Mouse (Mus musculus) MEL (cell line): Measurements from ENCODE around the gene Hrh3. TPM values are rescaled to one million over a fixed set of nuclear protein-coding genes. Genes with fewer than 3 reads are reported as not detected.

Experiments used
- DNase-seq: peaks from one replicate; pipeline ENCODE4 v3.0.0; 2011; ENCODE audit warnings: low read depth, low spot score
- H3K27ac ChIP-seq: 2 replicates; pipeline ENCODE4 v1.5.1; 2012; ENCODE audit warnings: low read depth, mild to moderate bottlenecking, control low read depth, low read length, moderate library complexity; ENCODE audit not compliant: control insufficient read depth
- H3K27me3 ChIP-seq, 2 experiments: fragments of 150-350 bp in 1 of 2; sonication (generic) in 1 of 2; 2 replicates each; pipeline ENCODE4 v1.6.1; 2012; ENCODE audit warnings: low read length in 2 of 2, mild to moderate bottlenecking in 2 of 2, improper control_type of control experiment in 1 of 2, moderate library complexity in 1 of 2; ENCODE audit not compliant: insufficient read depth in 2 of 2, control insufficient read depth in 1 of 2
- H3K36me3 ChIP-seq, 2 experiments: 2 replicates each; pipeline ENCODE4 v1.6.1; 2012 to 2014; ENCODE audit warnings: low read length in 2 of 2, improper control_type of control experiment in 1 of 2, inconsistent platforms in 1 of 2, mild to moderate bottlenecking in 1 of 2; ENCODE audit not compliant: insufficient read depth in 2 of 2, control insufficient read depth in 1 of 2
- H3K4me1 ChIP-seq, 2 experiments: fragments of 150-350 bp in 1 of 2; sonication (generic) in 1 of 2; 2 replicates each; pipeline ENCODE4 v1.6.1; 2012; ENCODE audit warnings: low read length in 2 of 2, improper control_type of control experiment in 1 of 2, mild to moderate bottlenecking in 1 of 2; ENCODE audit not compliant: insufficient read depth in 2 of 2, control insufficient read depth in 1 of 2
- H3K4me3 ChIP-seq, 2 experiments: fragments of 150-350 bp in 1 of 2; sonication (generic) in 1 of 2; 2 replicates each; pipeline ENCODE4 v1.5.1; 2012; ENCODE audit warnings: low read depth in 2 of 2, low read length in 2 of 2, mild to moderate bottlenecking in 2 of 2, moderate library complexity in 2 of 2, control low read depth in 1 of 2, improper control_type of control experiment in 1 of 2; ENCODE audit not compliant: control insufficient read depth in 1 of 2, insufficient read depth in 1 of 2
- H3K79me2 ChIP-seq: 2 replicates; pipeline ENCODE4 v1.6.1; 2012; ENCODE audit warnings: mild to moderate bottlenecking, low read length, moderate library complexity; ENCODE audit not compliant: control insufficient read depth, poor library complexity, insufficient read depth
- H3K9ac ChIP-seq: 2 replicates; pipeline ENCODE4 v1.6.1; 2012; ENCODE audit warnings: low read depth, mild to moderate bottlenecking, control low read depth, low read length, moderate library complexity; ENCODE audit not compliant: control insufficient read depth, poor library complexity, severe bottlenecking
- H3K9me3 ChIP-seq: fragments of 150-350 bp; sonication (generic); replicated peaks from 2 replicates; pipeline ENCODE4 v1.6.1; 2012; ENCODE audit warnings: mild to moderate bottlenecking, low read length, improper control_type of control experiment, moderate library complexity; ENCODE audit not compliant: insufficient read depth
- BHLHE40 ChIP-seq: IDR thresholded peaks from 2 replicates; pipeline ENCODE4 v1.6.1; 2012; ENCODE audit warnings: low read depth, mild to moderate bottlenecking, inconsistent platforms, low read length, improper control_type of control experiment, borderline replicate concordance
- CHD2 ChIP-seq: IDR thresholded peaks from 2 replicates; pipeline ENCODE4 v1.6.1; 2011; ENCODE audit warnings: low read length, improper control_type of control experiment
- CTCF ChIP-seq, 3 experiments: IDR thresholded peaks in 2 of 3; conservative IDR thresholded peaks in 1 of 3; 2 replicates each; pipeline ENCODE4 v1.5.1; 2011 to 2012; ENCODE audit warnings: low read length in 3 of 3, low read depth in 2 of 3, mild to moderate bottlenecking in 2 of 3, improper control_type of control experiment in 1 of 3, inconsistent platforms in 1 of 3, mixed read lengths in 1 of 3, moderate library complexity in 1 of 3; ENCODE audit not compliant: control insufficient read depth in 1 of 3, insufficient read depth in 1 of 3, poor library complexity in 1 of 3, severe bottlenecking in 1 of 3
- ELF1 ChIP-seq: IDR thresholded peaks from 2 replicates; pipeline ENCODE4 v1.6.1; 2014; ENCODE audit warnings: low read depth, mild to moderate bottlenecking, inconsistent platforms, low read length, improper control_type of control experiment, moderate library complexity
- EP300 ChIP-seq, 2 experiments: IDR thresholded peaks; 2 replicates each; pipeline ENCODE4 v1.6.1; 2011; ENCODE audit warnings: improper control_type of control experiment in 2 of 2, low read length in 2 of 2, low read depth in 1 of 2, mild to moderate bottlenecking in 1 of 2
- ETS1 ChIP-seq: IDR thresholded peaks from 2 replicates; pipeline ENCODE4 v1.6.1; 2012; ENCODE audit warnings: low read depth, mild to moderate bottlenecking, inconsistent platforms, low read length, improper control_type of control experiment, moderate library complexity
- GABPA ChIP-seq: IDR thresholded peaks from 2 replicates; pipeline ENCODE4 v1.6.1; 2012; ENCODE audit warnings: low read depth, mild to moderate bottlenecking, inconsistent platforms, low read length, improper control_type of control experiment, moderate library complexity
- KAT2A ChIP-seq: conservative IDR thresholded peaks from 2 replicates; pipeline ENCODE4 v1.6.1; 2012; ENCODE audit warnings: low read depth, low read length, improper control_type of control experiment, inconsistent platforms
- MAFK ChIP-seq: IDR thresholded peaks from 2 replicates; pipeline ENCODE4 v1.6.1; 2011; ENCODE audit warnings: low read depth, mild to moderate bottlenecking, low read length, improper control_type of control experiment, borderline replicate concordance
- MAX ChIP-seq: IDR thresholded peaks from 2 replicates; pipeline ENCODE4 v1.6.1; 2011; ENCODE audit warnings: low read length, improper control_type of control experiment
- MAZ ChIP-seq: IDR thresholded peaks from 2 replicates; pipeline ENCODE4 v1.6.1; 2012; ENCODE audit warnings: low read depth, mild to moderate bottlenecking, inconsistent platforms, low read length, improper control_type of control experiment
- MEF2A ChIP-seq: IDR thresholded peaks from 2 replicates; pipeline ENCODE4 v1.6.1; 2014; ENCODE audit warnings: low read depth, mild to moderate bottlenecking, inconsistent platforms, low read length, improper control_type of control experiment; ENCODE audit not compliant: poor library complexity, insufficient replicate concordance, severe bottlenecking; ENCODE audit errors: extremely low read depth
- MYC ChIP-seq: IDR thresholded peaks from 2 replicates; pipeline ENCODE4 v1.6.1; 2011; ENCODE audit warnings: low read depth, mild to moderate bottlenecking, low read length, improper control_type of control experiment, moderate library complexity
- RAD21 ChIP-seq: IDR thresholded peaks from 2 replicates; pipeline ENCODE4 v1.6.1; 2011; ENCODE audit warnings: mild to moderate bottlenecking, low read depth, low read length, improper control_type of control experiment
- SMC3 ChIP-seq: IDR thresholded peaks from 2 replicates; pipeline ENCODE4 v1.6.1; 2011; ENCODE audit warnings: low read depth, low read length, improper control_type of control experiment
- TAL1 ChIP-seq: IDR thresholded peaks from 2 replicates; pipeline ENCODE4 v1.6.1; 2012; ENCODE audit warnings: mild to moderate bottlenecking, inconsistent platforms, low read length, moderate library complexity, mixed read lengths
- TCF12 ChIP-seq: IDR thresholded peaks from 2 replicates; pipeline ENCODE4 v1.6.1; 2014; ENCODE audit warnings: low read depth, mild to moderate bottlenecking, inconsistent platforms, low read length, improper control_type of control experiment, moderate library complexity
- UBTF ChIP-seq: IDR thresholded peaks from 2 replicates; pipeline ENCODE4 v1.6.1; 2012; ENCODE audit warnings: low read depth, mild to moderate bottlenecking, inconsistent platforms, low read length, improper control_type of control experiment, moderate library complexity, borderline replicate concordance; ENCODE audit not compliant: insufficient read depth
- ZC3H11A ChIP-seq: IDR thresholded peaks from 2 replicates; pipeline ENCODE4 v1.6.1; 2012; ENCODE audit warnings: low read depth, mild to moderate bottlenecking, inconsistent platforms, low read length, improper control_type of control experiment
- ZNF384 ChIP-seq: IDR thresholded peaks from 2 replicates; pipeline ENCODE4 v1.6.1; 2012; ENCODE audit warnings: low read depth, mild to moderate bottlenecking, inconsistent platforms, low read length, improper control_type of control experiment
- polyA plus RNA-seq, 2 experiments: library from polyadenylated mRNA; stranded (reverse) in 1 of 2; unstranded in 1 of 2; fragments of >175 nt in 1 of 2; fragments of >200 nt in 1 of 2; gene quantifications; 2 replicates each; pipeline versions ENCODE4 v1.2.1 to v1.2.4; 2012; ENCODE audit warnings: low replicate concordance in 2 of 2, low read depth in 1 of 2; ENCODE audit not compliant: insufficient read length in 2 of 2, insufficient read depth in 1 of 2, missing spikeins in 1 of 2
- total RNA-seq: library from RNA; depleted of rRNA; stranded (reverse); fragments of 300-350 nt; gene quantifications from 2 replicates; pipeline ENCODE4 v1.2.3, GENCODE M21; 2012

The Hrh3 gene
- total and polyA plus RNA-seq, 3 experiments, result not detected

GRCm38 (mm10) chr2:180127675-180128074 lies 23.4 kb upstream of the Hrh3 start:
- TF ChIP-seq GABPA (no peak), TCF12 (no peak), ETS1 (no peak), MAZ (no peak)
- TF ChIP-seq, all 39 proteins: peak for 0
- no peak overlapping the region for H3K9ac ChIP-seq
- H3K4me3 ChIP-seq, result no peak overlapping the region
- no peak overlapping the region for H3K27ac ChIP-seq
- peaks cover 3% of the 10 kb centered on the region in 2 experiments; a peak in 3 of 4 replicates for H3K36me3 ChIP-seq
- no peaks in the 10 kb centered on the region for H3K27me3 ChIP-seq
- H3K79me2 ChIP-seq, result peaks cover 44% of the 10 kb centered on the region
- no peaks in the 10 kb centered on the region for H3K9me3 ChIP-seq
- peaks cover 0 to 3% of the 10 kb centered on the region in 2 experiments; a peak in 3 of 4 replicates for H3K4me1 ChIP-seq
- DNase-seq, result no peak

DNA sequence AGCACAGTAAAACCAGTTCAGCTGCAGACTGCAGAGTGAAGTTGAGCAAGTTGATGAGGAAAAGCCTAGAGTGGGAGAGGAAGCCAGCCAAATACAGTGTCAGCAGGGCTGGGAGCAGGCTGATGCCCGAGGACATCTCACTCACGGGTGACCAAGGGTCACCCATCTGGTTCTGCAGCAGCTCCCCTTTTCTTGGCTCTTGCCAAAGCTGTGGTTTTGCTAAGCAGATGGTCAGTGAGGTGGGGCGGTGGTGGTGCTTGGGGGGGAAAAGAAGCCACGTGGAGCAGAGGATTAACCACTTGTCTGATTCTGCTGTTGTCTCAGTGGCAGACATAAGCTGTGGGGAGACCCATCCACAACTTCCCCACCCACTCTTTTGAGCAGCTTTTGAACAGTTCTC lies 21.9 kb upstream of the Hrh3 start:
- Histone ChIP-seq H3K79me2 (peaks cover 49% of the 10 kb centered on the region), H3K9me3 (no peaks in the 10 kb centered on the region), H3K27ac (no peak overlapping the region), H3K9ac (no peak overlapping the region), H3K4me3 (no peak overlapping the region), H3K27me3 (no peaks in the 10 kb centered on the region), H3K36me3 (peaks cover 6 to 9% of the 10 kb centered on the region in 2 experiments; a peak in 3 of 4 replicates), H3K4me1 (peaks cover 2 to 3% of the 10 kb centered on the region in 2 experiments; a peak in 2 of 4 replicates)
- TF ChIP-seq EP300 (IDR thresholded peaks at IDR 0.05; ENCODE audit: low read depth in 1 of 2, low read length in 2 of 2), result no peak
- no peak for TF ChIP-seq ELF1
- TF ChIP-seq MAFK, result no peak
- no peak for TF ChIP-seq MAX
- TF ChIP-seq GABPA, result no peak
- no peak for TF ChIP-seq MAZ
- TF ChIP-seq CHD2, result no peak
- no peak for DNase-seq

- no peaks in the 10 kb centered on the region for H3K27me3 ChIP-seq
- no peak for TF ChIP-seq CHD2
- no peak for TF ChIP-seq BHLHE40
- TF ChIP-seq MYC, result no peak
- peak in 2 of 3 experiments; percentile 40 to 43; a peak in 4 of 6 replicates for TF ChIP-seq CTCF (IDR thresholded peaks at IDR 0.05 in 2 of 3, conservative IDR thresholded peaks at IDR 0.05 in 1 of 3; ENCODE audit: control insufficient read depth in 1 of 3, insufficient read depth in 1 of 3, low read depth in 2 of 3, low read length in 3 of 3, poor library complexity in 1 of 3, severe bottlenecking in 1 of 3)
- no peak for TF ChIP-seq KAT2A
- TF ChIP-seq ZNF384, result peak; percentile 70
- no peak for TF ChIP-seq ELF1
- TF ChIP-seq SMC3, result peak; percentile 25; the same call in 1 of the 2 replicates
- TF ChIP-seq ZC3H11A, result no peak
- no peak for TF ChIP-seq TAL1
- TF ChIP-seq MEF2A, result no peak
- peak; percentile 28 for TF ChIP-seq RAD21
- no peak for TF ChIP-seq UBTF
- TF ChIP-seq, all 39 proteins: peak for 4
- Histone ChIP-seq H3K4me1 (peaks cover 5 to 9% of the 10 kb centered on the region in 2 experiments), H3K36me3 (peaks cover 11 to 12% of the 10 kb centered on the region in 2 experiments; a peak in 3 of 4 replicates), H3K4me3 (no peak overlapping the region), H3K27ac (no peak overlapping the region), H3K9ac (no peak overlapping the region), H3K79me2 (peaks cover 61% of the 10 kb centered on the region), H3K9me3 (no peaks in the 10 kb centered on the region)
- DNase-seq, result peak; percentile 69
These were observed 19.9 kb upstream of the Hrh3 start for GRCm38 (mm10) chr2:180124192-180124591.
